Mouse (Mus musculus): ENCODE results near the gene Sec23ip.
"Not testable (repeated sequence)": the region's sequence is repeated elsewhere in the genome, so short reads cannot be mapped to it uniquely, and the experiment has no call there.

The Sec23ip gene

GRCm38 (mm10) chr7:128744684-128745485 is at the start of gene Sec23ip:
Sec23ip (plus strand) TSS chr7:128744943.
- DNase-seq = peak; percentile 96

- DNase-seq = not testable (repeated sequence)
Measured at GRCm38 (mm10) chr7:128699959-128700358, 44.8 kb upstream of the Sec23ip start.

DNA sequence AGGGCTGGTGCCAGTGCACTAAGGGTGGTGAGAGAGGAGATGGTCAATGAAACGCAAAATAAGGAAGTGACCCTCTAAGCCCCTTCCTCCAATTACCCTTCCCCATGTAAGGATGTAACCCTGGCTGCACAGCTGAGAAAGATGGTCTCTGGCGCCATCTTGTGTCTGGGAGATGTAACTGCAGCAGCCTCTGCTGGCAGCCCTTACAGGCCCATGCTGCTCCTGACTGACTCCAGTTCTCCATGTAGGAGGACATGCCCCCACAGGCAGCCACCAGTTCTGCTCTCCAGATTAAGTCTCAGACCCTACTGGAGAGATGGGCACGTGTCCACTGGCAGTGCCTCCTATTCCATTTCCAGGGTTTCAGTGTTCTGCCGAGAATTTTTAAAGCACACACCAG is 39.0 kb upstream of the Sec23ip start:
- DNase-seq = peak; percentile 57

DNA sequence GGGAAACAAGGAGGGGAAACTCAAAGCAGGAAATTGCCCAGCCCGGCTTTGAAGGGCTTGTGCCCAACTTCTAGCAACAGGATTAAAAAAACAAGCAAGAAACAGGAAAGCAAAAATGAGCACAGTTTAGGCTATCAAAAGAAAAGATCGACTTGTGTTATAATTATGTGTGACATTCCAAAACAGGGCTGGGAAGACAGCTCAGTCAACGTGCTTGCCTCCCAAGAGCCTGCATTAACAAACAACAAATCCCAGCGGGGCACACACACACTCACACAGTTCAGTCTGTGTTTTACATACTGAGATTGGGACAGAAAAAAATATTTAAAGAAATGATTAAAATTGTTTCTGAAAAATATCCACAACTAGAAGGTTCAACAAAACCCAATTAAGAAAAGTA is 26.8 kb upstream of the Sec23ip start:
- DNase-seq = no peak

GRCm38 (mm10) chr7:128724761-128725160 is 20.0 kb upstream of the Sec23ip start:
- peak; percentile 71 for DNase-seq

DNA sequence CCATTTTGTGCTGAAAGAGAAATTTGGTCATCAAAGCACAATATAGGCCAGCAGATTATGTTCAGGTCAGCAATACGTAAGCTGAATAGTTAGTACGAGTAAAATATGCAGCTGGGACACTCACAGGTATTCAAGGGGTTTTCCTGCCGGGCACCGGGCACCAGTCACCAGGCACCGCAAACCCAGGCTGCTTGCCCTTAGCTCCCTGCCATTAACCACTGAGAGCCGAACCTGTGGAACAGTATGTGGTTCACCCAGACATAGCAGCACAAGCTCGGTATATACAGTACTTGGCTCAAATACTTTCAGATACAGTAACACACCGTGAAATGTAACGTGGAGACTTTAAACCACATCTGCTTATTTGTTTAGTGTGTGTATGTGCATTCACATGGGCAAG is 19.6 kb upstream of the Sec23ip start:
- DNase-seq = no peak

GRCm38 (mm10) chr7:128726999-128727398 is 17.7 kb upstream of the Sec23ip start:
- no peak for DNase-seq

GRCm38 (mm10) chr7:128727701-128728100 is 17.0 kb upstream of the Sec23ip start:
- no peak for DNase-seq

GRCm38 (mm10) chr7:128728738-128729137 is 16.0 kb upstream of the Sec23ip start:
- DNase-seq = no peak

GRCm38 (mm10) chr7:128731585-128731984 is 13.2 kb upstream of the Sec23ip start:
- DNase-seq = no peak

DNA sequence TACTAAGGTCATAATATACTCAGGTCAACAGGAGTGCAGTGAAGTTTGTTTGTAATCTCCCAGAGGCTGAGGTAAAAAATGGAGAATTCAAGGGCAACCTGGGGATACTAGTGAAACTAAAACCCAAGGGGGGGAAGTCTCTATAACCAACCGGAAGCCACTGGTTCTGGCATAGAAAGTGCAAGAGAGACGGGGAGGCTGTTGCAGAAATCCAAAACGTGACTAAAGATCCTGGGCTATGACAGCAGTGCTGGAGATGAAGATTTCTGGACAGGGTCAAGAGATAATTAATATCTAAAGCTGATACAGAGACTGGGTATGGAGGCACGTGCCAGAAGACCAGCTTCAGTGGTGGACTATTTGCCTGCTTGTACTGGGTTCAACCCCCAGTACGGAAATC is 6.7 kb upstream of the Sec23ip start:
- no peak for DNase-seq

DNA sequence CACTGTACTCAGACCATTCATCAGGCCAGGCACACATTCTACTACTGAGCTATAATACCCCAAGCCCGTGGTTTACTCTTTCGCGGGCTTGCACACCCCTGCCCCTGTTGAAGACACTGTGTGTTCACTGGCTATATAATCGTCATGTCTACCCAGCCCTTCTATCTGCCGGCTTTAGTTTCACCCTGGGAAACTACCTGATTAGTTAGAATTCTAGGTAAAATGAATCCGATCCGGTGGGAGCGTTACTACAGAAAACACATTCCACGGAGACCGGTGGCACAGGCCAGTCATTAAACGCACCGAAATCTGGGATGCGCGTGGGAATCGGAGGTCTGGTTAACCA is 5.7 kb upstream of the Sec23ip start:
- no peak for DNase-seq

DNA sequence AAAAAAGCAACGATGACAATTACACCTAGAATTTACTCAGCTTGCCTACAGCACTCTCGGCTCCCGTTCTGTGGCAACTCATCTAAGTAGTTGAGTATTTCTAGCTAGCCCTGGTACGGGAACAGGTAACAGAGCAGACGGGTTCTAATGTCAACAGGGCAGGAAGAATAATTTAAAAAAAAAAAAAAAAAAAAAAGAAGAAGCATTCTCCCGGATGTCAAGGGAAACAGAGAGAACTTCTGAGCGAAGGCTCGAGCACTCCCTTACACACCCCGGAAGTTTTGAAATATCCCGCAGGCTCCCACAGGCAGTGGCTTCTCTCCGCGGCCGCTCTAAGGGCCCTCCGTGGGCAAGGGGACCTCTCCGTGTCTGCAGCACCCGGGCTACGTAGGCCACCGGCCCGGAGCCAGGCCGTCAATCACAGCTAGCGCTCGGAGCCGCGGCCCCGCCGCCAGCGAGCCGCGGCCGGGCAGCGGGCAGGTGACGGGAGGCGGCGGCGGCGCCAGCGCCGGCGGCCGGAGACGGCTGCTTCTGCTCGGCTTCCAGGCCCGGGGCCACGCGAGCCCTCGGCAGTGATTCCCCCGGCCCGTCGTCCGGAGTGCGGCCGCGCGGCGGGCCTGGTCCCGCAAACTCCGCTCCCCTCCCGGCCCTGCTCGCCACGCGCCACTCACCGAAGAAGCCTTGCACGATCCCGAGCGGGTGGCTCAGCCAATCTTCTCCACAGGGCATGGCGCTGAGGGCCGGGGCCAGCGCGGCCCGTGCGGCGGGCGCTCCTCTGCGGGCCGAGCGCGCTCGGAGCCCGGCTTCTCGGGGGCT is 5.1 kb upstream of the Sec23ip start:
- DNase-seq = peak; percentile 38

DNA sequence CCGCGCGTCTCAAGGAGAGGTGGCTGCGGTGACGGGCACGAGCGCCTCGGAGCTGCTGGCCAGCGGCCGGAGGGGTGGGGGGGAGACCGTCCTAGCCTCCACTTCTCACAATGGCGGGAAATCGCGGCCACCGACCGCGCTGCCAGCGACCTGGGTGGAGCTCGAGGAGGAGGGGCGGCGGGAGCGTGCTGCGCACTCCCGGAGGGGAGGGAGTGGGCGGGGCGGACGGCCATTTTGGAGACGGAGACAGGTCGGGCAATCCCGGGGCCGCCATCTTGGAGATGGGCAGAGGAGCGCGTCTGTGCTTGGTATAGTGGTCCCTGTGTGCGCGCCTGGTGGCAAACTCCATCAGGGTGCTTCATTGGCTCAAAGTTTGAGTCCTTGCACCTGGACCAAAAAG is 4.4 kb upstream of the Sec23ip start, which contains the start of gene Mcmbp:
TSS of gene Mcmbp (minus strand) at position 162 of the 400 bp plus-strand sequence.
- DNase-seq = peak; percentile 98

DNA sequence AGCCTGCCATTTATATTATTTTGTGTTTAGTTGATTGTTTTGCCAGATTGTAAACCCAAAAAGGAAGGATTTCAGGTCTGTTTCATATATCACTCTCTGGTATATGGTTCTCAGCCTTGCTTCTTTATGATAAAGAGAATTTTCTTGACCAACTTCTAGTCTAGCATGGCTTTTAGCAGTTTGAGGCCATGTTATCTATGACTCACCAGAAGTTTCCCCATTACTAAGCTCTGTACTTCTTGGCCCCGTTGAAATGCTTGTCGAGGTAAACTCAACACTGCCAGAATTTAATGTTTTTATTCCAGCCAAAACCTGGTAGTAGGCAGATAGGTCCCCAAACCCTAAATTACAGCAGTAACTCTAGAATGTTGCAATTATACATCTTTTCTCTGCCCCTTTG is 845 bp upstream of the Sec23ip start:
- no peak for DNase-seq

DNA sequence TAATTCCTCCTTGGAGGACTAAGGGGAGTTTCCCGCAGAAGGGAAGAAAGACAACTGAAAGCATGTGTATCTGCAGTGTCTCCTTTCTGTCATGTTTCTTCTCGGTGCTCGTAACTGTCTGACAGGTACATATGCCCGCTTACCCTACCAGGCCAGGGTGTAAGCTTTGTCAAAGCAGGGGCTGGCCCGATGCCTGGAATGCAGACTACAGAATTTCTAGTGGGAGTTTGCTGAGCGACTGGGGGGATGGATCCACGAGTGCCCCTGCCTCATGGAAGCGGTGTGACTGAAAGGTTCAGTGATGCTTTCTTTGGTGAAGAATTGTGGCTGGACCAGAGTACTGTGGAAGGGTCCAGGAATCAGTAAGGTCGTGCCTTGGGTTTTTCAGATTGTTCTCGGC is 1.4 kb downstream of the Sec23ip start:
- no peak for DNase-seq

GRCm38 (mm10) chr7:128748758-128749157 is 4.0 kb downstream of the Sec23ip start:
- DNase-seq = no peak

GRCm38 (mm10) chr7:128750296-128750695 is 5.6 kb downstream of the Sec23ip start:
- DNase-seq = no peak

DNA sequence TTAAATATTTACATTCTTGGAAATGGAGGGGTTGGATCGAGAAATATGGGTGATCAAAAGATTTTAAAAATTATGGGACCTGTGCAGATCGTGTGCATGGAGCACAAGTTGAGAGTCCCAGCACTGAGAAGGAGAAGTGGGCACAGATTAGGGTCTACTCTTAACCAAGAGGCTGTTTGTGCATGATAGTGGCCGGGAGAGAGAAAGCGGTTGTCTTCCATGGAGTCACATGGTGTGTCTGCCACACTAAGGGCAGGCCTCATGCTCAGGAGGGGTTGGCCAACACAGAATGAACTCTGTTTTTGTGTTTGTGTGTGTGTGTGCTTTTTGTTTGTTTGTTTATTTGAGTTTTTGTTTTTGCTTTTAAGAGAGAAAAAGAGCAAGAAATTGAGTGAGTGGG is 7.3 kb downstream of the Sec23ip start:
- no peak for DNase-seq

- no peak for DNase-seq
Measured at GRCm38 (mm10) chr7:128755396-128755795, 10.7 kb downstream of the Sec23ip start.

DNA sequence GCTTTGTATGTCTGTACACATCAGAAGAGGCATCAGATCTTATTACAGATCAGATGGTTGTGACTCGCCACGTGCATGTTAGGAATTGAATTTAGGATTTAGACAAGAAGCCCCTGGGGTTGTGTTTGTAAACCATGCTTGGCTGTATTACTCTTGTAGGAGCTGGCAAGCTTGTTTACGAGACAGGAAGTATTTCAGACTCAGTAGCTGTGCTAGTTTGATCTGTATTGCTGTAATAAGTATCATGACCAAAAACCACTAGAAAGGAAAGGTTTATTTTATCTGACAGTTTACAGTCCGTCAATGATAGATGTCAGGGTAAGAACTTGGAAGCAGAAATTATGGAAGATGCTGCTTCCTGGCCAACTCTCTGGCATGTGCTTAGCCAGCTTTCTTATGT is 14.2 kb downstream of the Sec23ip start:
- DNase-seq = no peak

GRCm38 (mm10) chr7:128766696-128767095 is 22.0 kb downstream of the Sec23ip start:
- no peak for DNase-seq

DNA sequence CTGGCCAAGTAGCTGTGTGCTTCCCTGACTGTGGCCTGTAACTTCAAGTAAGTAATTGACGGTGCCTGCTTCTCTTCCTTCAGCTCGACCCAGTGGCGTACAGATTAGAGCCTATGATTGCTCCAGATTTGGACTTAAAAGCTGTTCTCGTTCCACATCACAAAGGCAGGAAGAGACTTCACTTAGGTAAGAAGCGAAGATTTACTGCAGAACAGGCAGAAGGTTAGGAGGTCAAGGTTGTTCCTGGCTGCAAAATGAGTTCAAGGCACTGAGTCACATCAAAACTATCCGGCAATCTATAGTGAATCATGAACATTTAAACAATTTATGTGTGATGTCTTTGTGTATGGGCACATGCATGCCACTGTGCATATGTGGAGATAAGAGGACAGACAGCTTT is 32.5 kb downstream of the Sec23ip start:
- no peak for DNase-seq

DNA sequence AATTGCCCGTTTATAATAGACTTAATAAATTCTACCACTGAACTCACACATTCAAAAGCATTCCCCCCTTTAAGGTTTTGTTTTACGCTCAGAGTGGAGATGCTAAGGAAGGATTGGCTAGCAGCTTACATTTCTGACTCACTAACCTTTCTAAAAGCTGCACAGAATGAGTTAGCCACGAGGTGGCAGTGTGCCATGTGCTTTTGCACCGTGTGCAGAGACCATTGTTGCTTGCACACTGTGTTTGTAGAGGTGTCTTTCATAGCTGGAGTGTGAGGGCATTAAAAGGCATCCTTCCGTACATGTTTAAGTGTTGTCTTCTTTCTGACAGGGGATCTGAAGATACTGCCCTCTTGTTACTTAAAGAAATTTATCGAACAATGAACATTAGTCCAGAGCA is 34.6 kb downstream of the Sec23ip start:
- peak; percentile 70 for DNase-seq

Measured in right cerebral cortex, postnatal 14 days (tissue).